Mouse (Mus musculus) left cerebral cortex, adult 8-10 months (tissue): Measurements from ENCODE around the gene Pms2. TPM values are rescaled to one million over a fixed set of nuclear protein-coding genes. Genes with fewer than 3 reads are reported as not detected.

ENCODE experiments used
- DNase-seq, 2 experiments: peaks; one replicate each; pipeline ENCODE4 v3.0.0; 2022; ENCODE audit warnings: low spot score in 2 of 2
- total RNA-seq, 4 experiments: library from RNA; stranded (reverse); gene quantifications; 2 replicates each; pipeline ENCODE4 v1.2.4; 2022

Pms2 gene
- total RNA-seq = 10 to 100 TPM; 18.2 to 22.7 (median 21.7) TPM

GRCm38 (mm10) chr5:143909417-143910400 lies at the start of gene Pms2, which contains the start of gene Aimp2:
TSS of gene Pms2 (plus strand) at chr5:143909964.
TSS of gene Aimp2 (minus strand) at chr5:143909847.
- DNase-seq = peak; percentile 90 to 98

DNA sequence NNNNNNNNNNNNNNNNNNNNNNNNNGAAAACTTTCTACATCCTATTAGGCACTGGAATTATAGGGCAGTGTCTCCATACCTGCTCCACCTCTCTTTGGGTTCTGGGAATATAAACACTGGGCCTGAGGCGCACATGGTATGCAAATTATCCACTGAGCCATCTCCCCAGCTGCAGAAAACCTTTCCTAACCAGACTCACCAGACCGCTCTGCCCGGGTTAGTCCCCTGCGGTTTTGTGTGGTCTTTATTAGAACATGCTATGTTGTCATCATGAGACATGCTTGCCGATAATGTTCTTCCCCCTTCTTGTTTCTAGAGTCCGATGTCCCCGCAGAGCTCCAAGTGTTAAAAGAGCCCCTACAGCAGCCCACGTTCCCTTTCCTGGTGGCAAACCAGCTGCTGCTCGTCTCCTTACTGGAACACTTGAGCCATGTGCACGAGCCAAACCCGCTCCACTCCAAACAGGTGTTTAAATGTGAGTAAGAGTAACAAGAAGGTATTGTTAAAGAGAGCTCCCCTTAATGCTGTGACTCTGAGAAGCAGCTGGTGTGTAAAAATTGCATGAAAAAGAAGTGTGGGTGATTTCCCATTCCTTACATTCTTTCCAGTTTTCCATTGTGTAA lies 38.1 kb upstream of the Pms2 start:
- DNase-seq = no peak

DNA sequence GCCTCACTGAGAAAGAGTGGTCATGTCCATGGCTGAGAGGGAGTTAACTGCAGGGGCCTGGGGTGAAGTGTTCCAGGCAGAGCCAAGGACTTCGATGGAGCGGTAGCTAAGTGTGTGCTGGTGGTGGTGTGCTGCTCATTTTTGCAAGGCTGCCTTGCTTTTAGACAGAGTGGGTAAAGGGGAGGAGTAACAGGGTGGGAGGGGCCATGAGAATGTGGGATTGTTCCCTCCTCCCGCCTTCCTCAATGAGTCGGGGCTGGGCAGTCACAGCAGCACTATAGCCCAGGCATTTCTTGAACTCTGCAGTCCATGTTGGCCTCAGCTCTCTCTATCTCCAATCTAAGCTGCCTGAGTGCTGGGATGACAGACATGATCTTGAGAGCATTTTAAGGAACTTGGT lies 35.2 kb upstream of the Pms2 start:
- no peak for DNase-seq

- DNase-seq = no peak
These were observed 24.5 kb upstream of the Pms2 start for GRCm38 (mm10) chr5:143885274-143885673.

DNA sequence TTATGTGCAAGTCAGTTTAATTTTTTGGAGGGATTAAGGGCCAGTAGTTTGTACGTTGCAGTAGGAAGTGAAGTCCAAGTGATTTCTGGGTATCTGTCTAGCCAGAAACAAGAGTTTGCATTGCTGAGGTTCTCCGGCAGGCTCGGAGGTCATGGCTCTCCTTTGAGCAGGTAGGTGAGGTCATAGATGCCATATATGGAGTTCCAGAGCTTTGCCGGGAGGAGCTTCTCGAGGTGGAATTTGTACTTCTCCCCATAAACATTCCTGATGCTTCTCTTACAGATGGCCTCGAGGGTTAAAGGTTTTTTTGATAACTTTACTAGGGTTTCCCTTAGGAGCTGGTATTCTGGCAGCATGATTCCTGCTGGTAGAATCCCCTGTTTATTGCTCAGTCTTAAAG lies 19.0 kb upstream of the Pms2 start:
- no peak for DNase-seq

- DNase-seq = no peak
These were observed 17.4 kb upstream of the Pms2 start for GRCm38 (mm10) chr5:143892255-143892886.

GRCm38 (mm10) chr5:143893396-143893795 lies 16.4 kb upstream of the Pms2 start:
- DNase-seq = no peak

DNA sequence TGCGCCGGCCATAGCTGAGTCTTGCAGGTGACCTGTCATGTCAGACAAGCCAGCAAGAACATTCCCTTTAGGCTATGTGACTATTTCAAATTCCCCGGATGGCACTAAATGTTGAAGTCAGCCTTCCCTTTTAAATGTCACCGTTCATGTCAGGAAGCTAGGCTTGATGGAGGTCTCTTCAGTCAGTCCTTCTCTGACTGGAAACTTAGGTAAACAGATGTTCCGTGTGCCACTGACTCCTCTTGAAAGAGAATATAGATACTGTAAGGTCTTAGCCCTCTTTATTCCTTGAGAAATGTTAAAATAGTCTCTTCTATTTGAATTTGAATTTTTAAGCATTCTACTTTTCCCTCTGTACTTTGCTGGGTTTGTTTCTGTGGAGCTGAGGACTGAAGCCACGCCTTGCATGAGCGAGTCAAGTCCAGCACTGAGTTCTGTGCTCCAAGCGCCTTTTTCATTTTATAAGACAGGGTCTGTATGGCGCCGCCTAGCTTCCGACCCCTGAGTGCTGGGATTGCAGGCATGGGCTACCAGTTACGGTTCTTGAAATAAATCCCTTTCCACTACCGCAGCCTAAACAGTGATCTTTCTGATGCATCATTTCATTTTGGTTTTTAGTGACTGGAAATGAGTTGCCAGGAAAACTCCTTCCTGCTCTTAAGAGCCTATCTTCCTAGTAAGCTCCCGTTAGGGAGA lies 12.0 kb upstream of the Pms2 start, which contains the start of gene Ankrd61:
Gene Ankrd61, minus strand, starts transcription at position 51 of the 696 bp plus-strand sequence.
- no peak for DNase-seq

DNA sequence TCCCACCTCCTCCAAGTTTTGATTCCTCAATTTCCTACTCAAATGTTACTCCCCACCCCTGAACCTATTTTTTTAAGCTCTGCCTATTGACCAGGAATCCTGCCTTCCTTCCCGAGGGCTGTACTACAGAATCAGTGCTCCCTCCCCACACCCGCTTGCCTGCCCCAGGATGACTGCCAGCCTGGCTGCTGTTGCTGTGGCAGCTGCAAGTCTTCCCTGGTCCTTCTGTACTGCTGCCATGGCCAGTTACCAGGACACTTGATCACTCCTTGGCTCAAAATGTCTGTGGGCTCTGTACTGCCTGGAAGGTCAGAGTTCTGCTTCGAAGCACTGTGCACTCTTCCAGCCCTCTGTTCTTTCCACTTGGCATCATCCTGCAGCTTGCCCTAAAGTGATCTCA lies 7.7 kb upstream of the Pms2 start:
- peak in 1 of 2 experiments; percentile 20 for DNase-seq

- no peak for DNase-seq
These were observed 6.0 kb upstream of the Pms2 start for GRCm38 (mm10) chr5:143903813-143904212.

DNA sequence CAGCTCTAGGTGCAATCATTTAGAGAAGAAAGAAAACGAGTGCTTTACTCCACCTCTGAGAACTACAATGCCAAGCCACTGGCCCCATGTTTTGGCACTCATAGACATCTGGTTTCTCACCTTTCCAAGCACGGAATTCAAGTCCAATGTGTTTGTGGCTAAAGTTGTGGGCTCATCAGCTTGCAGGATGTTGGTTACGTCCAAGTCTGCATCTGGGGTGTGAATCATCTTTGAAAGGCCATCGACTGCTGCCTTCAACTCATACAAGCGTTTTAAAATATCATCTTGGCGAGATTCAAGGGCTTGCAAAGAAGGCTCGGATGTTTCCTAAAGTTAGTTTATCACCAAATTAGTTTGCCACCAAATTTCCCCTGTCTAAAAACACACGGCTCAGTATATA lies 3.3 kb upstream of the Pms2 start:
- DNase-seq = no peak

GRCm38 (mm10) chr5:143908926-143909325 lies 838 bp upstream of the Pms2 start:
- DNase-seq = no peak

DNA sequence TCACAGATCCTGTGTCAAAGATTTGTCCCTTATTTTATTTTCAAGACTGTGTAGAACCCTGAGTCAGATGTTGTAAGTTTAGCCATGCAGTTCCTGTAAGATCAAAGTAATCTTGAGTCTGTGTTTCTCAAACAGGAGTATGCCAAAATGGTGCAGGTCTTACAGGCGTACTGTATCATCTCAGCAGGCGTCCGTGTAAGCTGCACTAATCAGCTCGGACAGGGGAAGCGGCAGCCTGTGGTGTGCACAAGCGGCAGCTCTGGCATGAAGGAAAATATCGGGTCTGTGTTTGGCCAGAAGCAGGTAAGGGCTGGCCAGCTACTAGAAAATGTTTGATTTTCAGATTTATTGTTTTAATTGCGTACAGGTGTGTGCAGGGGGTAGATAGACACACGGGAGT lies 6.5 kb downstream of the Pms2 start:
- DNase-seq = no peak

DNA sequence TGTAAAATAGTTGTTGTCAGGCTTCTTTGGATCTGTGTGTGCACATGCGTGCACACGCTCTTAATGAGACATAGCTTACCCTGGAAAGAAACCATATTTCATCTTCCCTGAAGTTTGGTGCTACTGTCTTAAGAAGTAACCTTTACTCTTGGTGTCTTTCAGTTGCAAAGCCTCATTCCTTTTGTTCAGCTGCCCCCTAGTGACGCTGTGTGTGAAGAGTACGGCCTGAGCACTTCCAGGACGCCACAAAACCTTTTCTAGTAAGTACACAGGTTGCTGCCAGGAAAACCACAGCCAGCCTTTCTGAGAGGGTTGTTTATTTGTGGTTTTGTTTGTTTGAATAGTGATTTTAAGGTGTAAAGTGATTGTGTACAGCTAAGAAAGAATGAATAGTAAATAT lies 7.7 kb downstream of the Pms2 start:
- DNase-seq = no peak

DNA sequence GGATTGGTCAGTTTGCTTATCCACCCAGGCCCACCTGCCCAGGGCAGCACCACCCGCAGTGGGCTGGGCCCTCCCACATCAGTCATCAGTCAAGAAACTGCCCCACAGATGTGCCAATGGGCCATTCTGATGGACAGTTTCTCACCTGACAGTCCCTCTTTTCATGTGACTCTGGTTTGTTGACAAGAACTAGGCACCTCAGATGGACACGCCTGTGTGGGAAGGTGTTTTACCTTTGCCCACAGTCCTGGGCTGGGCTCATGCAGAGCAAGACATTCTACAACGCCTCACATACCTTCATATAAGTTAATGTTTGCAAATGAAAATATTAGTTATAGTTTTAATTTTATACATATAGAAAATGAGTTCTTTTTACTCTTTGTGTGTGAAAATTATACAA lies 8.4 kb downstream of the Pms2 start:
- no peak for DNase-seq

GRCm38 (mm10) chr5:143924781-143925452 lies 15.2 kb downstream of the Pms2 start:
- DNase-seq = no peak

GRCm38 (mm10) chr5:143927875-143928274 lies 18.1 kb downstream of the Pms2 start, which contains the start of gene Gm42421:
TSS of gene Gm42421 (plus strand) at chr5:143928175.
- no peak for DNase-seq

GRCm38 (mm10) chr5:143929291-143929690 lies 19.5 kb downstream of the Pms2 start:
- no peak for DNase-seq

GRCm38 (mm10) chr5:143930656-143931055 lies 20.9 kb downstream of the Pms2 start:
- no peak for DNase-seq

- no peak for DNase-seq
These were observed 22.3 kb downstream of the Pms2 start for GRCm38 (mm10) chr5:143931863-143932580.
